Mouse (Mus musculus): Measurements from ENCODE around the gene Gm12258.

- no peak for TF ChIP-seq E2F4 (IDR thresholded peaks at IDR 0.05; ENCODE audit: insufficient read depth)
- TF ChIP-seq MAX (IDR thresholded peaks at IDR 0.05; ENCODE audit: low read depth) = no peak
- no peak for TF ChIP-seq POLR2A (IDR thresholded peaks at IDR 0.05; ENCODE audit: insufficient read length, low read depth)
- no peak for TF ChIP-seq MYOD1 (IDR thresholded peaks at IDR 0.05; ENCODE audit: control insufficient read depth in 1 of 3, insufficient read length in 2 of 3, low read depth in 2 of 3)
- TF ChIP-seq REST (IDR thresholded peaks at IDR 0.05; ENCODE audit: insufficient read depth, insufficient read length) = no peak
- no peak for TF ChIP-seq POLR2AphosphoS2 (IDR thresholded peaks at IDR 0.05; ENCODE audit: insufficient read length, low read depth)
- no peak for TF ChIP-seq USF1 (IDR thresholded peaks at IDR 0.05; ENCODE audit: low read depth)
- no peak for TF ChIP-seq CEBPB (IDR thresholded peaks at IDR 0.05; ENCODE audit: insufficient read depth, poor library complexity, severe bottlenecking)
- TF ChIP-seq TCF12 (IDR thresholded peaks at IDR 0.05; ENCODE audit: insufficient read depth, poor library complexity, severe bottlenecking) = no peak
- no peak for TF ChIP-seq MYOG (IDR thresholded peaks at IDR 0.05; ENCODE audit: control insufficient read depth in 1 of 3, insufficient read depth in 1 of 3, insufficient read length in 2 of 3, low read depth in 2 of 3)
Observed at GRCm38 (mm10) chr11:58815676-58816075, 31.3 kb upstream of the Gm12258 start.
